Mouse (Mus musculus): ENCODE results near the gene Inpp1. TPM values are rescaled to one million over a fixed set of nuclear protein-coding genes. Genes with fewer than 3 reads are reported as not detected.
A peak's percentile ranks its signal among the peaks of the same experiment; 100 is the strongest.

Inpp1 gene
- polyA plus RNA-seq, 1 experiment from 2014 or later = 6.1 TPM

- no peaks in the 10 kb centered on the region for H3K36me3 ChIP-seq (ENCODE audit: control insufficient read depth, insufficient read depth, low read length)
- 44% methylated on average over 13 of the region's 13 CpGs for WGBS
- H3K27ac ChIP-seq (replicated peaks) = no peak overlapping the region
- no peak for TF ChIP-seq CTCF (IDR thresholded peaks at IDR 0.05; ENCODE audit: low read depth)
- no peak for TF ChIP-seq EP300 (optimal IDR thresholded peaks at IDR 0.05)
- H3K4me1 ChIP-seq (replicated peaks; ENCODE audit: control insufficient read depth, insufficient read depth) = peaks cover 3% of the 10 kb centered on the region; the same call in 1 of the 2 replicates
- DNase-seq (ENCODE audit: low spot score) (no peak), ATAC-seq (ENCODE audit: low FRiP score, low TSS enrichment) (peak; percentile 41; the same call in 1 of the 2 replicates)
- peak overlapping the region; percentile 93 for H3K4me2 ChIP-seq (replicated peaks; ENCODE audit: low read depth)
- H3K4me3 ChIP-seq (ENCODE audit: low read depth, low read length) = peak overlapping the region; percentile 74
- no peaks in the 10 kb centered on the region for H3K27me3 ChIP-seq (ENCODE audit: control insufficient read depth, insufficient read depth, low read length)
- H3K9me3 ChIP-seq (ENCODE audit: control insufficient read depth, low read length) = no peaks in the 10 kb centered on the region
- no peak overlapping the region for H3K9ac ChIP-seq (ENCODE audit: low read length)
Observed at GRCm38 (mm10) chr1:52816232-52816891, 1.1 kb downstream of the Inpp1 start.

DNA sequence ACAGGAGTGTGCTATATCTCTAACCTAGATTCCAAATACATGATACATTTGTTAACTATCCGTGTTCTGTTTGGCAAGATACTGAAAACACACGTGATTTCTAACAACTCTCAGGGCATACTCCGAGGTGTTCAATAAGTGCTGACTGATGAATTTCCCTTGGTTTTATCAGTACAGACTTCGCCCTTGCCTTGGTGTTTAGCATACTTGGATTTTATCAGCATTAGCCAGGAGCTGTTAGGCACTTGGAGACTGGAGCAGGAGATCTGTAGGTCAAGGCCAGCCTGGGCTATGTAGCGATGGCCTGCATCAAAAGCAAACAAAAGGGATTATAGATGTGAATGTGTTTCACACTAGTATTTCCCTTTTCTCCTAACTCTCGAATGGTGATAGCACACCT is 9.0 kb downstream of the Inpp1 start:
- ATAC-seq (ENCODE audit: low FRiP score, low TSS enrichment) = peak; percentile 67; the same call in 1 of the 2 replicates
- no peak for TF ChIP-seq EP300 (optimal IDR thresholded peaks at IDR 0.05)
- no peak for TF ChIP-seq CTCF (IDR thresholded peaks at IDR 0.05; ENCODE audit: low read depth)
- H3K4me1 ChIP-seq (replicated peaks; ENCODE audit: control insufficient read depth, insufficient read depth) = no peaks in the 10 kb centered on the region
- no peaks in the 10 kb centered on the region for H3K9me3 ChIP-seq (ENCODE audit: control insufficient read depth, low read length)
- DNase-seq (ENCODE audit: low spot score) = no peak
- H3K9ac ChIP-seq (ENCODE audit: low read length) = no peak overlapping the region
- H3K4me3 ChIP-seq (ENCODE audit: low read depth, low read length) = no peak overlapping the region
- no peak overlapping the region for H3K4me2 ChIP-seq (replicated peaks; ENCODE audit: low read depth)
- H3K27me3 ChIP-seq (ENCODE audit: control insufficient read depth, insufficient read depth, low read length) = no peaks in the 10 kb centered on the region
- no peak overlapping the region for H3K27ac ChIP-seq (replicated peaks)
- 60% methylated on average over 6 of the region's 6 CpGs for WGBS
- no peaks in the 10 kb centered on the region for H3K36me3 ChIP-seq (ENCODE audit: control insufficient read depth, insufficient read depth, low read length)

- TF ChIP-seq CTCF (IDR thresholded peaks at IDR 0.05; ENCODE audit: low read depth) = no peak
- TF ChIP-seq EP300 (optimal IDR thresholded peaks at IDR 0.05) = no peak
- WGBS = 81% methylated on average over 1 of the region's 1 CpGs
- H3K4me1 ChIP-seq (replicated peaks; ENCODE audit: control insufficient read depth, insufficient read depth) = no peaks in the 10 kb centered on the region; the same call in 1 of the 2 replicates
- no peak overlapping the region for H3K4me2 ChIP-seq (replicated peaks; ENCODE audit: low read depth)
- H3K36me3 ChIP-seq (ENCODE audit: control insufficient read depth, insufficient read depth, low read length) = no peaks in the 10 kb centered on the region
- H3K9me3 ChIP-seq (ENCODE audit: control insufficient read depth, low read length) = no peaks in the 10 kb centered on the region
- ATAC-seq (ENCODE audit: low FRiP score, low TSS enrichment) = no peak
- H3K9ac ChIP-seq (ENCODE audit: low read length) = no peak overlapping the region
- H3K27ac ChIP-seq (replicated peaks) = no peak overlapping the region
- no peak for DNase-seq (ENCODE audit: low spot score)
- H3K27me3 ChIP-seq (ENCODE audit: control insufficient read depth, insufficient read depth, low read length) = no peaks in the 10 kb centered on the region
- H3K4me3 ChIP-seq (ENCODE audit: low read depth, low read length) = no peak overlapping the region
Observed at GRCm38 (mm10) chr1:52805041-52805440, 12.4 kb downstream of the Inpp1 start.

DNA sequence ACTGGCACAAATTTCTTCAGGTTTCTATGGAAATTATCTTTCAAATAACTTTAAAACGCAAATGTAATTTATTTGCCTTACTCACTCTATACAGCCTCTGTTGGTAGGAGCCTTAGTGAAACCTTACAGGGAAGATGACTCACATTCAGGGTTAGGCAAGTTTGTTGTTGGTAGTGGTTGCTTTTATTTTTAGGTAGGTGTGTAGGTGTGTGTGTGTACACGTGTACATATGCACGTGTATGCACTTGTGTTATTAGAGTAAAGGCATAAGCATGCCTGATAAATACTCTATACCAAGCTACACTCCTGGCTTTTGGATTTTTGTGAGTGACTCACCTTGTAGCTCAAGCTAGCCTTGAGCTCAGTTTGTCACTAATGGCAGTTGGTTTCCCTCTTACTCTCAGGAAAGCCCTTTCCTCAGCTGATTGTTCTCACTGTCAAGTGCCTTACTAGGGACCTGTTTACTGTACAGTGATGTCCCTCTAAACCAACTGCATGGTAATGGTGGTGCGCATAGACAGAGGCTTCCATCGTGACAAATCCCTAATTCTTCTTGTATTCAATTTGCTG is 15.0 kb downstream of the Inpp1 start:
- DNase-seq (ENCODE audit: low spot score) (no peak), ATAC-seq (ENCODE audit: low FRiP score, low TSS enrichment) (peak; percentile 64)
- H3K4me1 ChIP-seq (replicated peaks; ENCODE audit: control insufficient read depth, insufficient read depth) = no peaks in the 10 kb centered on the region; the same call in 1 of the 2 replicates
- H3K4me3 ChIP-seq (ENCODE audit: low read depth, low read length) = no peak overlapping the region
- TF ChIP-seq CTCF (IDR thresholded peaks at IDR 0.05; ENCODE audit: low read depth) (no peak), EP300 (optimal IDR thresholded peaks at IDR 0.05) (no peak)
- no peak overlapping the region for H3K27ac ChIP-seq (replicated peaks)
- H3K36me3 ChIP-seq (ENCODE audit: control insufficient read depth, insufficient read depth, low read length) = no peaks in the 10 kb centered on the region
- H3K27me3 ChIP-seq (ENCODE audit: control insufficient read depth, insufficient read depth, low read length) = no peaks in the 10 kb centered on the region
- 69% methylated on average over 5 of the region's 5 CpGs for WGBS
- no peaks in the 10 kb centered on the region for H3K9me3 ChIP-seq (ENCODE audit: control insufficient read depth, low read length)
- H3K4me2 ChIP-seq (replicated peaks; ENCODE audit: low read depth) = no peak overlapping the region
- H3K9ac ChIP-seq (ENCODE audit: low read length) = no peak overlapping the region

DNA sequence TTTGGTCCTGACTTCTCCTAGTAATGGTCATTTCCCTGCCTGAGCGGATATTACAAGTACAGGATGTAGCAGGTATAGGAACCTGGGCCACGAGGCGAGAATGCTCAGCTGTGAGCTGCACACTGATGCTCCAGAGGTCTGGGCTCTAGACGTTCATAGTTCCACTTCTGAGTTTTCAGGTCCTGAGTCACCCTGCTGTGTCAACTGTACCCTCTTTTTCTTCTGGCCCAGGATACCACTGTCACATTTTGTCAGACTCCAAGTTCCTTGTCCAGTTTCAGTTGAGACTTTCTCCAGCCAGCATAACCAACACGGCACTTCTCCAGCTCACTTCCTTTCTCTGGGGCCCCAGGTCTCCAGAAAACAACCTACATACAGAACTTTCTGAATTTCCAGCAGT is 15.8 kb downstream of the Inpp1 start:
- 77% methylated on average over 5 of the region's 5 CpGs for WGBS
- DNase-seq (ENCODE audit: low spot score) = no peak
- no peak overlapping the region for H3K27ac ChIP-seq (replicated peaks)

DNA sequence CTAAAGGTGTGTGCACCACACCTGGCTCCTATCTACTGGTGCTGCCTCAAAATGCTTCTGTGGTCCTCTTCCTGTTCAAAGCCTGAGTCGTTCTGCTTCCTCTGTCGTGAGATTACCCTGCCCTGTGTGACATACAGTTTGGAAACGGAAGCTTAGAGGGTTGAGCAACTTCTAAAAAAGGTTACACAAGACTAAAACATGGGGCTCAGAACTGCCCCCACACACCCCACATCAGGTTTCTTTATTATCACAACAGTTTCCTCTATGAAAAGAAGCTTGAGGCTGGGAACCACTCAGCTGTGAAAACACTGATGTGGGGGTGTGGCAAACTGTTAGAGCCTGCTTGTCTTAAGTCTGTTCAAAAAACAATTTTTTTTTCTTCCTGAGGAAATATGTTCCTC is 17.1 kb downstream of the Inpp1 start:
- no peak overlapping the region for H3K4me3 ChIP-seq (ENCODE audit: low read depth, low read length)
- TF ChIP-seq EP300 (optimal IDR thresholded peaks at IDR 0.05) (no peak), CTCF (IDR thresholded peaks at IDR 0.05; ENCODE audit: low read depth) (no peak)
- WGBS = 28% methylated on average over 3 of the region's 3 CpGs
- ATAC-seq (ENCODE audit: low FRiP score, low TSS enrichment) (peak; percentile 28), DNase-seq (ENCODE audit: low spot score) (no peak)
- H3K4me1 ChIP-seq (replicated peaks; ENCODE audit: control insufficient read depth, insufficient read depth) = no peaks in the 10 kb centered on the region; the same call in 1 of the 2 replicates
- H3K9me3 ChIP-seq (ENCODE audit: control insufficient read depth, low read length) = no peaks in the 10 kb centered on the region
- no peaks in the 10 kb centered on the region for H3K27me3 ChIP-seq (ENCODE audit: control insufficient read depth, insufficient read depth, low read length)
- H3K27ac ChIP-seq (replicated peaks) = no peak overlapping the region
- no peak overlapping the region; the same call in 1 of the 2 replicates for H3K4me2 ChIP-seq (replicated peaks; ENCODE audit: low read depth)
- H3K36me3 ChIP-seq (ENCODE audit: control insufficient read depth, insufficient read depth, low read length) = no peaks in the 10 kb centered on the region
- H3K9ac ChIP-seq (ENCODE audit: low read length) = no peak overlapping the region

More for the DNA sequence above, 15.8 kb downstream of the Inpp1 start:
- TF ChIP-seq CTCF (IDR thresholded peaks at IDR 0.05; ENCODE audit: low read depth) (no peak), EP300 (optimal IDR thresholded peaks at IDR 0.05) (no peak)
- no peak for ATAC-seq (ENCODE audit: low FRiP score, low TSS enrichment)
- Histone ChIP-seq H3K9ac (ENCODE audit: low read length) (no peak overlapping the region), H3K4me1 (replicated peaks; ENCODE audit: control insufficient read depth, insufficient read depth) (no peaks in the 10 kb centered on the region; the same call in 1 of the 2 replicates), H3K9me3 (ENCODE audit: control insufficient read depth, low read length) (no peaks in the 10 kb centered on the region), H3K4me3 (ENCODE audit: low read depth, low read length) (no peak overlapping the region), H3K36me3 (ENCODE audit: control insufficient read depth, insufficient read depth, low read length) (no peaks in the 10 kb centered on the region), H3K4me2 (replicated peaks; ENCODE audit: low read depth) (no peak overlapping the region), H3K27me3 (ENCODE audit: control insufficient read depth, insufficient read depth, low read length) (no peaks in the 10 kb centered on the region)

Measured in stomach, postnatal 0 days (tissue).